Mouse (Mus musculus) liver, embryonic 12.5 days (tissue): ENCODE measurements around the gene Ddr1. TPM values are rescaled to one million over a fixed set of nuclear protein-coding genes. Genes with fewer than 3 reads are reported as not detected.
"Not testable (repeated sequence)": the region's sequence is repeated elsewhere in the genome, so short reads cannot be mapped to it uniquely, and the experiment has no call there.

Experiments used
- ATAC-seq: fragments of 200-750 bp; cut with Nextera tagmentation; 2 replicates; pipeline ENCODE4 v1.8.0; 2017; ENCODE audit warnings: moderate number of reproducible peaks, mild to moderate bottlenecking, moderate library complexity
- H3K27ac ChIP-seq: fragments of 300-500 bp; sonication (generic); 2 replicates; pipeline ENCODE4 v1.5.1; 2016; ENCODE audit warnings: mild to moderate bottlenecking
- H3K27me3 ChIP-seq: fragments of 300-500 bp; sonication (generic); replicated peaks from 2 replicates; pipeline ENCODE4 v1.6.1; 2016; ENCODE audit warnings: mild to moderate bottlenecking, moderate library complexity
- H3K36me3 ChIP-seq: fragments of 300-500 bp; sonication (generic); 2 replicates; pipeline ENCODE4 v1.6.1; 2016; ENCODE audit warnings: mild to moderate bottlenecking, moderate library complexity
- H3K4me1 ChIP-seq: fragments of 300-500 bp; sonication (generic); 2 replicates; pipeline ENCODE4 v1.6.1; 2016
- H3K4me2 ChIP-seq: fragments of 300-500 bp; sonication (generic); 2 replicates; pipeline ENCODE4 v1.6.1; 2016; ENCODE audit warnings: mild to moderate bottlenecking, moderate library complexity
- H3K4me3 ChIP-seq: fragments of 300-500 bp; sonication (generic); 2 replicates; pipeline ENCODE4 v1.5.1; 2016; ENCODE audit warnings: mild to moderate bottlenecking, moderate library complexity
- H3K9ac ChIP-seq: fragments of 300-500 bp; sonication (generic); 2 replicates; pipeline ENCODE4 v1.6.1; 2016; ENCODE audit warnings: mild to moderate bottlenecking, moderate library complexity
- H3K9me3 ChIP-seq: fragments of 300-500 bp; sonication (generic); replicated peaks from 2 replicates; pipeline ENCODE4 v1.6.1; 2016; ENCODE audit warnings: mild to moderate bottlenecking, moderate library complexity
- WGBS: fragments of 180-500 bp; shearing (Covaris S2); methylation state at CpG from one replicate; pipeline ENCODE4 v1.1.7; 2016; ENCODE audit not compliant: insufficient replicate concordance; 5-methylcytosine and 5-hydroxymethylcytosine counted together
- polyA plus RNA-seq: library from polyadenylated mRNA; unstranded; fragments of >200 nt; fragmentation: Nextera tagmentation; extraction: Ambion mirVana; gene quantifications from 2 replicates; pipeline ENCODE4 v1.2.1, GENCODE M21; 2016

Ddr1 gene
- polyA plus RNA-seq, 1 experiment from 2014 or later, result 6.1 TPM

- ATAC-seq, result no peak; the same call in 1 of the 2 replicates
- 26% methylated on average over 2 of the region's 2 CpGs for WGBS
- H3K4me2 ChIP-seq, result no peak overlapping the region
- no peaks in the 10 kb centered on the region for H3K36me3 ChIP-seq
- H3K4me1 ChIP-seq, result peaks cover 43% of the 10 kb centered on the region
- no peak overlapping the region for H3K9ac ChIP-seq
- peaks cover 47% of the 10 kb centered on the region; the same call in 1 of the 2 replicates for H3K27me3 ChIP-seq
- H3K27ac ChIP-seq, result no peak overlapping the region
- H3K9me3 ChIP-seq, result no peaks in the 10 kb centered on the region
- H3K4me3 ChIP-seq, result no peak overlapping the region
These were observed 30.1 kb upstream of the Ddr1 start for GRCm38 (mm10) chr17:35734478-35734877.

GRCm38 (mm10) chr17:35733398-35733797 lies 29.0 kb upstream of the Ddr1 start:
- Histone ChIP-seq H3K9me3 (no peaks in the 10 kb centered on the region), H3K9ac (no peak overlapping the region), H3K36me3 (no peaks in the 10 kb centered on the region), H3K4me1 (peaks cover 37% of the 10 kb centered on the region), H3K4me2 (no peak overlapping the region), H3K27me3 (peaks cover 44% of the 10 kb centered on the region; the same call in 1 of the 2 replicates), H3K4me3 (no peak overlapping the region), H3K27ac (no peak overlapping the region)
- ATAC-seq, result no peak
- WGBS, result 77% methylated on average over 2 of the region's 2 CpGs

GRCm38 (mm10) chr17:35731431-35732145 lies 27.2 kb upstream of the Ddr1 start:
- 57% methylated on average over 10 of the region's 10 CpGs for WGBS
- ATAC-seq, result no peak
- Histone ChIP-seq H3K27ac (no peak overlapping the region), H3K4me2 (no peak overlapping the region), H3K4me3 (no peak overlapping the region), H3K27me3 (peaks cover 51% of the 10 kb centered on the region), H3K4me1 (peaks cover 29% of the 10 kb centered on the region), H3K9ac (no peak overlapping the region), H3K9me3 (no peaks in the 10 kb centered on the region), H3K36me3 (no peaks in the 10 kb centered on the region)

GRCm38 (mm10) chr17:35730112-35730511 lies 25.7 kb upstream of the Ddr1 start:
- H3K36me3 ChIP-seq, ATAC-seq, H3K4me3 ChIP-seq, H3K27ac ChIP-seq, H3K9me3 ChIP-seq, H3K4me2 ChIP-seq, H3K9ac ChIP-seq: not testable (repeated sequence)
- WGBS, result 73% methylated on average over 3 of the region's 3 CpGs
- H3K27me3 ChIP-seq, result peaks cover 58% of the 10 kb centered on the region
- H3K4me1 ChIP-seq, result peaks cover 26% of the 10 kb centered on the region

GRCm38 (mm10) chr17:35728821-35729220 lies 24.4 kb upstream of the Ddr1 start:
- Histone ChIP-seq H3K27ac (no peak overlapping the region), H3K36me3 (no peaks in the 10 kb centered on the region), H3K9ac (no peak overlapping the region), H3K4me3 (no peak overlapping the region), H3K9me3 (no peaks in the 10 kb centered on the region), H3K4me1 (peaks cover 14% of the 10 kb centered on the region), H3K27me3 (peaks cover 71% of the 10 kb centered on the region), H3K4me2 (no peak overlapping the region)
- WGBS, result 69% methylated on average over 4 of the region's 4 CpGs
- ATAC-seq, result no peak

GRCm38 (mm10) chr17:35727471-35728205 lies 23.2 kb upstream of the Ddr1 start:
- Histone ChIP-seq H3K27ac (no peak overlapping the region), H3K36me3 (no peaks in the 10 kb centered on the region), H3K4me1 (peaks cover 14% of the 10 kb centered on the region), H3K27me3 (peaks cover 78% of the 10 kb centered on the region), H3K4me3 (no peak overlapping the region), H3K4me2 (no peak overlapping the region), H3K9ac (no peak overlapping the region), H3K9me3 (no peaks in the 10 kb centered on the region)
- WGBS, result 35% methylated on average over 10 of the region's 10 CpGs
- ATAC-seq, result no peak

GRCm38 (mm10) chr17:35727028-35727427 lies 22.6 kb upstream of the Ddr1 start:
- ATAC-seq, result no peak
- Histone ChIP-seq H3K9ac (no peak overlapping the region), H3K4me3 (no peak overlapping the region), H3K9me3 (no peaks in the 10 kb centered on the region), H3K4me1 (peaks cover 14% of the 10 kb centered on the region), H3K27ac (no peak overlapping the region), H3K27me3 (peaks cover 77% of the 10 kb centered on the region), H3K4me2 (no peak overlapping the region), H3K36me3 (no peaks in the 10 kb centered on the region)
- WGBS, result 17% methylated on average over 7 of the region's 7 CpGs

- Histone ChIP-seq H3K9me3 (no peaks in the 10 kb centered on the region), H3K4me1 (peaks cover 14% of the 10 kb centered on the region), H3K9ac (no peak overlapping the region), H3K27ac (no peak overlapping the region), H3K4me3 (no peak overlapping the region), H3K4me2 (no peak overlapping the region), H3K27me3 (peaks cover 80% of the 10 kb centered on the region), H3K36me3 (no peaks in the 10 kb centered on the region)
- ATAC-seq, result 0 out of 2 replicates have a peak, but pooled peaks have one; percentile 14
- WGBS, result 26% methylated on average over 21 of the region's 21 CpGs
These were observed 21.1 kb upstream of the Ddr1 start for GRCm38 (mm10) chr17:35725286-35726232.

- Histone ChIP-seq H3K9ac (no peak overlapping the region; the same call in 1 of the 2 replicates), H3K4me1 (peaks cover 5% of the 10 kb centered on the region), H3K4me3 (no peak overlapping the region), H3K4me2 (no peak overlapping the region), H3K36me3 (no peaks in the 10 kb centered on the region), H3K27me3 (peaks cover 70% of the 10 kb centered on the region), H3K9me3 (no peaks in the 10 kb centered on the region), H3K27ac (no peak overlapping the region)
- ATAC-seq, result no peak
- 47% methylated on average over 8 of the region's 8 CpGs for WGBS
These were observed 17.3 kb upstream of the Ddr1 start for GRCm38 (mm10) chr17:35721676-35722075.

- Histone ChIP-seq H3K4me3 (no peak overlapping the region), H3K4me2 (no peak overlapping the region), H3K36me3 (no peaks in the 10 kb centered on the region), H3K9ac (no peak overlapping the region), H3K4me1 (peaks cover 2% of the 10 kb centered on the region; the same call in 1 of the 2 replicates), H3K27me3 (peaks cover 62% of the 10 kb centered on the region), H3K9me3 (no peaks in the 10 kb centered on the region), H3K27ac (no peak overlapping the region)
- ATAC-seq, result no peak
- WGBS, result 36% methylated on average over 11 of the region's 11 CpGs
These were observed 15.9 kb upstream of the Ddr1 start for GRCm38 (mm10) chr17:35720340-35720727.

- ATAC-seq, result no peak
- H3K27ac ChIP-seq, result no peak overlapping the region
- no peak overlapping the region for H3K4me3 ChIP-seq
- H3K36me3 ChIP-seq, result no peaks in the 10 kb centered on the region
- no peak overlapping the region for H3K4me2 ChIP-seq
- 44% methylated on average over 9 of the region's 9 CpGs for WGBS
- H3K9me3 ChIP-seq, result no peaks in the 10 kb centered on the region
- H3K27me3 ChIP-seq, result peaks cover 57% of the 10 kb centered on the region
- no peak overlapping the region for H3K9ac ChIP-seq
- H3K4me1 ChIP-seq, result no peaks in the 10 kb centered on the region
These were observed 15.4 kb upstream of the Ddr1 start for GRCm38 (mm10) chr17:35719616-35720339.
